Mouse (Mus musculus): ENCODE results near the gene Slc7a8. TPM values are rescaled to one million over a fixed set of nuclear protein-coding genes. Genes with fewer than 3 reads are reported as not detected.

Slc7a8 gene
- 1 to 10 TPM; 5.3 to 5.6 TPM for total RNA-seq (2023)

GRCm38 (mm10) chr14:54781610-54782365 is at the start of gene Slc7a8:
Gene Slc7a8, minus strand, starts transcription at chr14:54781946.

GRCm38 (mm10) chr14:54813991-54814390 is 32.2 kb upstream of the Slc7a8 start, which contains the start of gene Rnf212b:
Gene Rnf212b, plus strand, starts transcription at chr14:54814141.

GRCm38 (mm10) chr14:54712074-54712473 is 69.7 kb downstream of the Slc7a8 start, which contains the start of gene Cebpe:
Gene Cebpe, minus strand, starts transcription at chr14:54712174.

GRCm38 (mm10) chr14:54698733-54699132 is 83.0 kb downstream of the Slc7a8 start, which contains the start of gene Gm29776:
Gene Gm29776, minus strand, starts transcription at chr14:54698833.

GRCm38 (mm10) chr14:54686522-54687143 is 95.1 kb downstream of the Slc7a8 start, which contains the start of gene Acin1:
Gene Acin1, minus strand, starts transcription at chr14:54686931.

GRCm38 (mm10) chr14:54686063-54686521 is 95.7 kb downstream of the Slc7a8 start, which contains the start of gene 1700123O20Rik:
Gene 1700123O20Rik, plus strand, starts transcription at chr14:54686216.

Other genes with a start within 250 kb of the Slc7a8 start
- 10 to 100 TPM; 20.7 to 27.9 TPM for gene Haus4, start 227.3 kb downstream of the Slc7a8 start, total RNA-seq (2023)
- gene Ajuba, start 204.4 kb downstream of the Slc7a8 start, total RNA-seq (2023), result under 1 TPM; 0.15 to 0.24 TPM
- 1 to 10 TPM; 4.2 to 4.5 TPM for gene 4931414P19Rik, start 176.0 kb downstream of the Slc7a8 start, total RNA-seq (2023)
- gene Psmb5, start 163.9 kb downstream of the Slc7a8 start, total RNA-seq (2023), result 10 to 100 TPM; 59.5 to 64.2 TPM
- gene Psmb11, start 160.5 kb downstream of the Slc7a8 start, total RNA-seq (2023), result not detected
- gene Gm17606, start 141.0 kb downstream of the Slc7a8 start, total RNA-seq (2023), result not detected
- 1 to 10 TPM; 2.1 to 2.4 TPM for gene Cdh24, start 140.6 kb downstream of the Slc7a8 start, total RNA-seq (2023)
- 10 to 100 TPM; 28.6 to 30.0 TPM for gene 1700123O20Rik, start 95.7 kb downstream of the Slc7a8 start, total RNA-seq (2023)
- 100 to 1,000 TPM; 231 to 260 TPM for gene Acin1, start 95.0 kb downstream of the Slc7a8 start, total RNA-seq (2023)
- under 1 TPM; 0.31 to 0.38 TPM for gene Gm29776, start 83.1 kb downstream of the Slc7a8 start, total RNA-seq (2023)
- gene Cebpe, start 69.8 kb downstream of the Slc7a8 start, total RNA-seq (2023), result 100 to 1,000 TPM; 146 to 191 TPM
- not detected for gene Rnf212b, start 32.2 kb upstream of the Slc7a8 start, total RNA-seq (2023)
- gene Homez, start 89.0 kb upstream of the Slc7a8 start, total RNA-seq (2023), result 10 to 100 TPM; 12.0 to 12.3 TPM
- gene Ppp1r3e, start 95.6 kb upstream of the Slc7a8 start, total RNA-seq (2023), result 1 to 10 TPM; 2.4 to 2.5 TPM
- 10 to 100 TPM in 1 of 2 experiments, 1 to 10 TPM in 1; 8.3 to 13.1 TPM for gene Bcl2l2, start 101.4 kb upstream of the Slc7a8 start, total RNA-seq (2023)
- gene Gm20521, start 101.5 kb upstream of the Slc7a8 start, total RNA-seq (2023), result 1 to 10 TPM in 1 of 2 experiments, not detected in 1; 3.2 TPM
- gene Pabpn1, start 110.6 kb upstream of the Slc7a8 start, total RNA-seq (2023), result 100 to 1,000 TPM; 141 to 157 TPM
- gene Slc22a17, start 131.2 kb upstream of the Slc7a8 start, total RNA-seq (2023), result under 1 TPM; 0.27 to 0.49 TPM
- gene Efs, start 144.2 kb upstream of the Slc7a8 start, total RNA-seq (2023), result not detected
- not detected for gene Il25, start 150.7 kb upstream of the Slc7a8 start, total RNA-seq (2023)
- not detected for gene Cmtm5, start 154.3 kb upstream of the Slc7a8 start, total RNA-seq (2023)
- not detected for gene Myh6, start 185.0 kb upstream of the Slc7a8 start, total RNA-seq (2023)
- not detected for gene Gm17428, start 195.0 kb upstream of the Slc7a8 start, total RNA-seq (2023)
- gene Myh7, start 212.7 kb upstream of the Slc7a8 start, total RNA-seq (2023), result under 1 TPM in 1 of 2 experiments, not detected in 1; 0.09 TPM
- gene Ngdn, start 233.5 kb upstream of the Slc7a8 start, total RNA-seq (2023), result 10 to 100 TPM; 39.0 to 42.8 TPM